Mouse (Mus musculus): ENCODE measurements at regions not wholly inside any gene's neighbourhood (a gene's known extent, or its start where the extent isn't known, plus 50 kb on each side); places are given as distances from the start of the nearest gene placed in this dataset.
A peak's percentile ranks its signal among the peaks of the same experiment; 100 is the strongest.

DNA sequence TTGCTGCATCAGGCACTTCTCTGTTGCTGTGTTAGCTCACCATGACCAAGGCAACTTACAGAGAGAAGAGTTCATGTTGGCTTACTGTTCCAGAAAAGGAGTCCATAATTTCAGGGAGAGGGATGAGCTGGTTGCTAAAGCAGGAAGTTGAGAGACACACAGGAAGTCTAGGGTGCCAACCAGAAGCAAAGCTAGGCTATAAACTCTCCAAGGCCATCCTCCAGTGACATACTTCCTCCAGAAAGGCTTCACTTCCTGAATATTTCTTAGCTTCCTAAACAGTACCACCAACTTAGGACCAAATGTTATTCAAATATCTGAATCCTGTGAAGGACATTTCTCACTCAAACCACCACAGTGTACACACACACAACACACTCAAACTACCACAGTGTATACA lies 2010.6 kb downstream of the A830018L16Rik start:
- Histone ChIP-seq H3K4me2 (ENCODE audit: low read depth, low read length) (no peak overlapping the region), H3K27me3 (ENCODE audit: control insufficient read depth, insufficient read depth, low read depth, low read length) (no peaks in the 10 kb centered on the region), H3K4me3 (ENCODE audit: low read length) (no peak overlapping the region), H3K27ac (ENCODE audit: low read length) (no peak overlapping the region), H3K36me3 (ENCODE audit: control insufficient read depth, insufficient read depth, low read length) (no peaks in the 10 kb centered on the region), H3K4me1 (replicated peaks; ENCODE audit: control insufficient read depth, insufficient read depth, low read length) (peaks cover 18% of the 10 kb centered on the region), H3K9ac (ENCODE audit: low read length) (no peak overlapping the region), H3K9me3 (ENCODE audit: control insufficient read depth, low read length) (no peaks in the 10 kb centered on the region)
- ATAC-seq (ENCODE audit: low read depth), result no peak

DNA sequence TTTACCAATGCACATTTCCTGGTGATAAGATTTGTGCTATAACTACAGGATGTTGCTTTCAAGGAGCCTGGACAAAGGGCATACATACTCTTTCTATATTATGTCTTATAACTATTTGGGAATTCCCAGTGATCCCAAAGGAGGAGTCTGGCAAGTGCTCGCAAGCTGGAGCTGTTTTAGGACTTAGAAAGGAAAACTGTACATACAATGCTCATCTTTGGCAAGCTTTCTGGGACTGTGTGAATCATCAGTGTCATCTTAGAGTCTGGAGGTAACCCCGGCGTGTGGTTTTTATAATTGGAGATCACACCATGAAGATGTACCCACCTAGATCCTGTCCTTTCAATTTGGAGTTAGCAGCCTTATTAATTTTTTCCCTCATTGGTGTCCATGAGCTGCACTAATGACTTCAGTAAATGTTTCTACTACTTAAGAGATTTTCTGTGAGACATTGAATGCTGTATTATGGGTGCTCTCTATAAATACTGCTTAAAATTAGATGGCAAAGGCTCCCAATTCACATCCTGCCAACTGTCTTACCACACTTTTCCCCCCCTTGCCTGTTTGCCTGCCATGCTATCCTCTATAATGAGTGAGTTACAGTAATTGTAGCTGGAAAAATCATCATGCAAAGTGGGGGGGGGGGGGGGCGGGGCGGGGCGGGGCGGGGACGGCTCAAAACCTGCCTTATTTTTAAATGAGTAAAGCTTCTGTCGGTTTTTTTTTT lies 2011.9 kb downstream of the A830018L16Rik start:
- peak overlapping the region; percentile 52 for H3K4me3 ChIP-seq (ENCODE audit: low read length)
- ATAC-seq (ENCODE audit: low read depth), result peak; percentile 30
- H3K27ac ChIP-seq (ENCODE audit: low read length), result peak overlapping the region; percentile 75
- peaks cover 18% of the 10 kb centered on the region for H3K4me1 ChIP-seq (replicated peaks; ENCODE audit: control insufficient read depth, insufficient read depth, low read length)
- H3K9ac ChIP-seq (ENCODE audit: low read length), result peak overlapping the region; percentile 69
- H3K9me3 ChIP-seq (ENCODE audit: control insufficient read depth, low read length), result no peaks in the 10 kb centered on the region
- WGBS, result 23% methylated on average over 9 of the region's 9 CpGs
- H3K27me3 ChIP-seq (ENCODE audit: control insufficient read depth, insufficient read depth, low read depth, low read length), result no peaks in the 10 kb centered on the region
- no peaks in the 10 kb centered on the region for H3K36me3 ChIP-seq (ENCODE audit: control insufficient read depth, insufficient read depth, low read length)
- H3K4me2 ChIP-seq (ENCODE audit: low read depth, low read length), result peak overlapping the region; percentile 76

DNA sequence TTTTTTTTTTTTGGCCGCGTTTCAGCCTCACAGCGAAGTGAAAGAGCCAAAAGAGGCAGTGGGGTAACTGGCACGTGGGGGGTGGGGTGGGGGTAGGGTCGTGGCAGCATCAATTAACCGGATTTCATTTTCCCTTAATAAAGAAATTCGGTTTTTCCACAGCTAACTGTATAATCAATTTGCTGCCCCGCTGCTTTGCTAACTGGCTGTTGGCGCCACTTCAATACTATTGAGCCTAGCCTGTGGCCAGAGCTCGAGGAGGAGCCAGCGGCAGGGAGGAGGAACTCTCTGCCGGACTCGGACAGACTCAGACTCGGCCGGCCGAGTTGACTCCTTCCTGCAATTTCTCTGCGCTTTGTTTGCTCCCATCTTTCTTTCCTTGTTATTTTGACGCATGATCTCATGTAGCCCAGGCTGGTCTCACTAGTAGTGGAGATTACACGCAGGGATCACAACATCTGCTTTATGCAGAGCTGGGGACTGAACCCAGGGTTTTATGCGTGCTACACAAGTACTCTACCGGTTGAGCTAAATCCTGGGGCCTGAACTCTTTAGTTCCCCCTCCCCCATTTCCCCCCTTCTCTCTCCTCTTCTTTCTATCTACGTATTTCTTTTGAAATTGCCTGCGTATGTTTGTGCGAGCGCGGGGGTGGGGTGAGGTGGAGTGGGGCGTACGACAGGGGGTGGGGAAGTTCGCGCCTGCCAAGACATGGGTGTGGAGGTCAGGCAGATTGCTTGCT lies 2012.6 kb downstream of the A830018L16Rik start:
- H3K27me3 ChIP-seq (ENCODE audit: control insufficient read depth, insufficient read depth, low read depth, low read length), result no peaks in the 10 kb centered on the region
- no peaks in the 10 kb centered on the region for H3K9me3 ChIP-seq (ENCODE audit: control insufficient read depth, low read length)
- H3K36me3 ChIP-seq (ENCODE audit: control insufficient read depth, insufficient read depth, low read length), result no peaks in the 10 kb centered on the region
- peak overlapping the region; percentile 76 for H3K4me2 ChIP-seq (ENCODE audit: low read depth, low read length)
- peak overlapping the region; percentile 69 for H3K9ac ChIP-seq (ENCODE audit: low read length)
- WGBS, result 7% methylated on average over 30 of the region's 30 CpGs
- ATAC-seq (ENCODE audit: low read depth), result peak; percentile 91
- H3K4me1 ChIP-seq (replicated peaks; ENCODE audit: control insufficient read depth, insufficient read depth, low read length), result peaks cover 18% of the 10 kb centered on the region
- H3K27ac ChIP-seq (ENCODE audit: low read length), result peak overlapping the region; percentile 75
- peak overlapping the region; percentile 52 for H3K4me3 ChIP-seq (ENCODE audit: low read length)

GRCm38 (mm10) chr1:13427068-13427434 lies 2013.1 kb downstream of the A830018L16Rik start:
- Histone ChIP-seq H3K9me3 (ENCODE audit: control insufficient read depth, low read length) (no peaks in the 10 kb centered on the region), H3K27me3 (ENCODE audit: control insufficient read depth, insufficient read depth, low read depth, low read length) (no peaks in the 10 kb centered on the region), H3K36me3 (ENCODE audit: control insufficient read depth, insufficient read depth, low read length) (no peaks in the 10 kb centered on the region), H3K9ac (ENCODE audit: low read length) (peak overlapping the region; percentile 69), H3K4me1 (replicated peaks; ENCODE audit: control insufficient read depth, insufficient read depth, low read length) (peaks cover 18% of the 10 kb centered on the region), H3K4me2 (ENCODE audit: low read depth, low read length) (peak overlapping the region; percentile 76), H3K4me3 (ENCODE audit: low read length) (peak overlapping the region; percentile 52; the same call in 1 of the 2 replicates), H3K27ac (ENCODE audit: low read length) (no peak overlapping the region)
- ATAC-seq (ENCODE audit: low read depth), result no peak
- WGBS, result 61% methylated on average over 5 of the region's 5 CpGs

DNA sequence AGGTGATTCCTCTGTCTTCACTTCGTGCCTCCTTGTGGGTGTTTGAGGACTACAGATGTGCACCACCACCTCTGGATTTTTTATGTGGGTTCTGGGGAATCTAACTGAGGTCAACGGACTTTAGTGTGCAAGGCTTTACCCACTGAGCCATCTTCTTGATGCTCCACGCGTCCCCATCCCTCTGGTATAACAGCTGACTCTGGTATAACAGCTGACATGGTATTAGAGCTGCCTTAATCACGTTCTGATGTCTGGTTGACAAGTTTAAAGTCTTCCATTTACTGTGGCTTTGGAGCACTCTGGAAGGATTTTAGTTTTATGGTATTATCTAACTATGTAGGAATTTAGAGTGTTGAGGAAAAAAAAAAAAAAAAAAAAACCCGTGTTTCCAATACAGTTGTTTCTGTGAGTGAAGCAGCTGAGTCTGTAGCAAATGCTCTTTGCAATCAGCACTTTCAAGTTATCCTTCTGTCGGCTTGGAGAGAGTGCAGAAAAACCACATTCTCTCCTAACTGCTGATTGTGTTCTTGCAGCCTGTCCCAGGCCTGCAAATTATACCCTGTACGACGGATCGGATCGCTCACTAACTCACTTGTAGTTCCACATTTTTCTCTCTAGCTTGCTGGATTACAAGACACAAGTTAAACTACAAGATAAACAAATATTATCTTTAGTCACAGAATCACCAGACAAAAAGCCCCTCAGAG lies 2013.7 kb downstream of the A830018L16Rik start:
- H3K4me1 ChIP-seq (replicated peaks; ENCODE audit: control insufficient read depth, insufficient read depth, low read length), result peaks cover 18% of the 10 kb centered on the region
- no peak for ATAC-seq (ENCODE audit: low read depth)
- WGBS, result 50% methylated on average over 11 of the region's 11 CpGs
- no peaks in the 10 kb centered on the region for H3K27me3 ChIP-seq (ENCODE audit: control insufficient read depth, insufficient read depth, low read depth, low read length)
- H3K4me3 ChIP-seq (ENCODE audit: low read length), result no peak overlapping the region
- H3K9me3 ChIP-seq (ENCODE audit: control insufficient read depth, low read length), result no peaks in the 10 kb centered on the region
- no peaks in the 10 kb centered on the region for H3K36me3 ChIP-seq (ENCODE audit: control insufficient read depth, insufficient read depth, low read length)
- no peak overlapping the region for H3K4me2 ChIP-seq (ENCODE audit: low read depth, low read length)
- no peak overlapping the region for H3K9ac ChIP-seq (ENCODE audit: low read length)
- H3K27ac ChIP-seq (ENCODE audit: low read length), result peak overlapping the region; percentile 5; the same call in 1 of the 2 replicates

- Histone ChIP-seq H3K4me2 (ENCODE audit: low read depth, low read length) (no peak overlapping the region; the same call in 1 of the 2 replicates), H3K9ac (ENCODE audit: low read length) (no peak overlapping the region), H3K9me3 (ENCODE audit: control insufficient read depth, low read length) (no peaks in the 10 kb centered on the region), H3K4me3 (ENCODE audit: low read length) (no peak overlapping the region), H3K36me3 (ENCODE audit: control insufficient read depth, insufficient read depth, low read length) (no peaks in the 10 kb centered on the region), H3K4me1 (replicated peaks; ENCODE audit: control insufficient read depth, insufficient read depth, low read length) (peaks cover 5% of the 10 kb centered on the region; the same call in 1 of the 2 replicates), H3K27ac (ENCODE audit: low read length) (no peak overlapping the region), H3K27me3 (ENCODE audit: control insufficient read depth, insufficient read depth, low read depth, low read length) (no peaks in the 10 kb centered on the region)
- ATAC-seq (ENCODE audit: low read depth), result peak; percentile 84
- WGBS, result 37% methylated on average over 6 of the region's 6 CpGs
Measured at GRCm38 (mm10) chr1:13437747-13438394, 2024.0 kb downstream of the A830018L16Rik start.

GRCm38 (mm10) chr1:13442366-13442765 lies 2028.5 kb downstream of the A830018L16Rik start:
- WGBS, result 38% methylated on average over 6 of the region's 6 CpGs
- H3K27me3 ChIP-seq (ENCODE audit: control insufficient read depth, insufficient read depth, low read depth, low read length), result no peaks in the 10 kb centered on the region
- no peak for ATAC-seq (ENCODE audit: low read depth)
- no peaks in the 10 kb centered on the region for H3K36me3 ChIP-seq (ENCODE audit: control insufficient read depth, insufficient read depth, low read length)
- no peak overlapping the region for H3K27ac ChIP-seq (ENCODE audit: low read length)
- peaks cover 4% of the 10 kb centered on the region; the same call in 1 of the 2 replicates for H3K4me1 ChIP-seq (replicated peaks; ENCODE audit: control insufficient read depth, insufficient read depth, low read length)
- no peak overlapping the region for H3K4me3 ChIP-seq (ENCODE audit: low read length)
- no peak overlapping the region for H3K4me2 ChIP-seq (ENCODE audit: low read depth, low read length)
- no peaks in the 10 kb centered on the region for H3K9me3 ChIP-seq (ENCODE audit: control insufficient read depth, low read length)
- H3K9ac ChIP-seq (ENCODE audit: low read length), result no peak overlapping the region

- no peaks in the 10 kb centered on the region for H3K4me1 ChIP-seq (replicated peaks; ENCODE audit: control insufficient read depth, insufficient read depth, low read length)
- no peak overlapping the region for H3K27ac ChIP-seq (ENCODE audit: low read length)
- no peak overlapping the region for H3K4me2 ChIP-seq (ENCODE audit: low read depth, low read length)
- 66% methylated on average over 2 of the region's 2 CpGs for WGBS
- no peak overlapping the region for H3K4me3 ChIP-seq (ENCODE audit: low read length)
- no peaks in the 10 kb centered on the region for H3K9me3 ChIP-seq (ENCODE audit: control insufficient read depth, low read length)
- no peaks in the 10 kb centered on the region for H3K36me3 ChIP-seq (ENCODE audit: control insufficient read depth, insufficient read depth, low read length)
- H3K27me3 ChIP-seq (ENCODE audit: control insufficient read depth, insufficient read depth, low read depth, low read length), result no peaks in the 10 kb centered on the region
- ATAC-seq (ENCODE audit: low read depth), result no peak
- H3K9ac ChIP-seq (ENCODE audit: low read length), result no peak overlapping the region
Measured at GRCm38 (mm10) chr1:13454534-13454933, 2040.6 kb downstream of the A830018L16Rik start.

- ATAC-seq (ENCODE audit: low read depth), result no peak
- 82% methylated on average over 3 of the region's 3 CpGs for WGBS
Measured at GRCm38 (mm10) chr1:13455572-13455971, 2041.7 kb downstream of the A830018L16Rik start.

More at GRCm38 (mm10) chr1:13455572-13455971, 2041.7 kb downstream of the A830018L16Rik start:
- no peaks in the 10 kb centered on the region for H3K27me3 ChIP-seq (ENCODE audit: control insufficient read depth, insufficient read depth, low read depth, low read length)
- no peak overlapping the region for H3K4me3 ChIP-seq (ENCODE audit: low read length)
- H3K4me2 ChIP-seq (ENCODE audit: low read depth, low read length), result no peak overlapping the region
- H3K36me3 ChIP-seq (ENCODE audit: control insufficient read depth, insufficient read depth, low read length), result no peaks in the 10 kb centered on the region
- H3K27ac ChIP-seq (ENCODE audit: low read length), result no peak overlapping the region
- no peaks in the 10 kb centered on the region for H3K4me1 ChIP-seq (replicated peaks; ENCODE audit: control insufficient read depth, insufficient read depth, low read length)
- H3K9ac ChIP-seq (ENCODE audit: low read length), result no peak overlapping the region
- no peaks in the 10 kb centered on the region for H3K9me3 ChIP-seq (ENCODE audit: control insufficient read depth, low read length)
